Mouse (Mus musculus) ES-E14 (cell line): ENCODE results near the gene Gpa33. TPM values are rescaled to one million over a fixed set of nuclear protein-coding genes. Genes with fewer than 3 reads are reported as not detected.

Experiments
- DNase-seq: peaks from one replicate; pipeline ENCODE4 v3.0.0-alpha.2; 2013; ENCODE audit warnings: low read depth, low spot score
- H3K27ac ChIP-seq: 2 replicates; pipeline ENCODE4 v1.5.1; 2012; ENCODE audit warnings: low read depth, mild to moderate bottlenecking, low read length, moderate library complexity, mixed read lengths; ENCODE audit not compliant: poor library complexity, insufficient read depth, severe bottlenecking
- H3K36me3 ChIP-seq: 2 replicates; pipeline ENCODE4 v1.6.1; 2012; ENCODE audit warnings: mild to moderate bottlenecking, low read length, moderate library complexity, mixed read lengths; ENCODE audit not compliant: control insufficient read depth, poor library complexity, insufficient read depth, severe bottlenecking
- H3K4me1 ChIP-seq, 2 experiments: fragments of 150-350 bp in 1 of 2; sonication (generic) in 1 of 2; 2 replicates each; pipeline ENCODE4 v1.6.1; 2012; ENCODE audit warnings: low read length in 2 of 2, mild to moderate bottlenecking in 1 of 2, mixed read lengths in 1 of 2; ENCODE audit not compliant: control insufficient read depth in 2 of 2, insufficient read depth in 2 of 2, poor library complexity in 1 of 2
- H3K4me3 ChIP-seq, 2 experiments: fragments of 150-350 bp in 1 of 2; sonication (generic) in 1 of 2; 2 replicates each; pipeline ENCODE4 v1.5.1; 2012; ENCODE audit warnings: low read length in 2 of 2, low read depth in 1 of 2, mild to moderate bottlenecking in 1 of 2, mixed read lengths in 1 of 2; ENCODE audit not compliant: insufficient read depth in 1 of 2, poor library complexity in 1 of 2, severe bottlenecking in 1 of 2
- H3K9ac ChIP-seq: 2 replicates; pipeline ENCODE4 v1.6.1; 2012; ENCODE audit warnings: low read depth, mild to moderate bottlenecking, low read length, mixed read lengths; ENCODE audit not compliant: poor library complexity, insufficient read depth, severe bottlenecking
- H3K9me3 ChIP-seq: fragments of 150-350 bp; sonication (generic); 2 replicates; pipeline ENCODE4 v1.6.1; 2012; ENCODE audit warnings: low read depth, mild to moderate bottlenecking, low read length; ENCODE audit not compliant: control insufficient read depth, insufficient read depth
- CHD2 ChIP-seq: IDR thresholded peaks from 2 replicates; pipeline ENCODE4 v1.6.1; 2014; ENCODE audit warnings: mild to moderate bottlenecking, low read depth, low read length, inconsistent platforms
- HCFC1 ChIP-seq: IDR thresholded peaks from 2 replicates; pipeline ENCODE4 v1.6.1; 2012; ENCODE audit warnings: low read length, inconsistent platforms, borderline replicate concordance; ENCODE audit not compliant: insufficient read depth
- MAFK ChIP-seq: IDR thresholded peaks from 2 replicates; pipeline ENCODE4 v1.6.1; 2014; ENCODE audit warnings: mild to moderate bottlenecking, low read depth, low read length, inconsistent platforms; ENCODE audit not compliant: insufficient read depth
- ZC3H11A ChIP-seq: IDR thresholded peaks from 2 replicates; pipeline ENCODE4 v1.6.1; 2012; ENCODE audit warnings: low read depth, mild to moderate bottlenecking, inconsistent platforms, low read length, borderline replicate concordance
- ZNF384 ChIP-seq: IDR thresholded peaks from 2 replicates; pipeline ENCODE4 v1.6.1; 2012; ENCODE audit warnings: low read depth, low read length, inconsistent platforms
- in situ Hi-C, 2 experiments: fragments of 600-800 bp; cut with MboI; formaldehyde crosslinking; loops; one replicate each; pipeline ENCODE4 v1.15.1; 2025; ENCODE audit warnings: low sequenced_read_pairs in 2 of 2, inconsistent platforms in 1 of 2; ENCODE audit not compliant: unreplicated experiment in 2 of 2
- total RNA-seq: library from RNA; depleted of rRNA; stranded (reverse); fragments of 300-350 nt; gene quantifications from 2 replicates; pipeline ENCODE4 v1.2.3, GENCODE M21; 2012

Gene Gpa33
- total RNA-seq, 1 experiment, result 68.0 TPM

GRCm38 (mm10) chr1:166105464-166105863 is 24.6 kb upstream of the Gpa33 start:
- Histone ChIP-seq H3K4me3 (no peak overlapping the region), H3K9me3 (no peaks in the 10 kb centered on the region), H3K27ac (no peak overlapping the region), H3K4me1 (peaks cover 2 to 5% of the 10 kb centered on the region in 2 experiments; a peak in 3 of 4 replicates), H3K36me3 (peaks cover 47% of the 10 kb centered on the region), H3K9ac (no peak overlapping the region)
- no peak for DNase-seq
- in situ Hi-C loops, result no loop called here
- no peak for TF ChIP-seq ZNF384
- TF ChIP-seq CHD2, result no peak
- no peak for TF ChIP-seq MAFK
- no peak for TF ChIP-seq ZC3H11A
- TF ChIP-seq HCFC1, result no peak

- in situ Hi-C loops, result no loop called here
- H3K9me3 ChIP-seq, result no peaks in the 10 kb centered on the region
These were observed 15.1 kb upstream of the Gpa33 start for GRCm38 (mm10) chr1:166114986-166115385.

GRCm38 (mm10) chr1:166115719-166116118 is 14.3 kb upstream of the Gpa33 start:
- no peak for TF ChIP-seq ZNF384
- TF ChIP-seq HCFC1, result no peak
- no peak for TF ChIP-seq ZC3H11A
- Histone ChIP-seq H3K4me1 (peaks cover 0 to 4% of the 10 kb centered on the region in 2 experiments; a peak in 1 of 4 replicates), H3K27ac (no peak overlapping the region), H3K36me3 (peaks cover 10% of the 10 kb centered on the region), H3K9ac (no peak overlapping the region), H3K4me3 (no peak overlapping the region), H3K9me3 (no peaks in the 10 kb centered on the region)
- in situ Hi-C loops, result no loop called here
- DNase-seq, result no peak

More at GRCm38 (mm10) chr1:166114986-166115385, 15.1 kb upstream of the Gpa33 start:
- Histone ChIP-seq H3K9ac (no peak overlapping the region), H3K4me1 (peaks cover 0 to 4% of the 10 kb centered on the region in 2 experiments; a peak in 1 of 4 replicates), H3K4me3 (no peak overlapping the region), H3K36me3 (peaks cover 13% of the 10 kb centered on the region), H3K27ac (no peak overlapping the region)
- no peak for DNase-seq
- TF ChIP-seq ZNF384 (no peak), ZC3H11A (no peak), HCFC1 (no peak), MAFK (no peak), CHD2 (no peak)

GRCm38 (mm10) chr1:166117866-166118639 is 12.0 kb upstream of the Gpa33 start:
- H3K9ac ChIP-seq, result no peak overlapping the region
- H3K36me3 ChIP-seq, result peaks cover 6% of the 10 kb centered on the region
- no peak overlapping the region for H3K4me3 ChIP-seq
- no peak overlapping the region for H3K27ac ChIP-seq
- no peaks in the 10 kb centered on the region for H3K9me3 ChIP-seq
- in situ Hi-C loops, result no loop called here
- peaks cover 0 to 10% of the 10 kb centered on the region in 2 experiments; a peak in 2 of 4 replicates for H3K4me1 ChIP-seq
- DNase-seq, result no peak
- TF ChIP-seq ZNF384, result no peak
- no peak for TF ChIP-seq HCFC1
- no peak for TF ChIP-seq MAFK
- TF ChIP-seq ZC3H11A, result no peak
- TF ChIP-seq CHD2, result no peak
